Mouse (Mus musculus) liver, adult 10 weeks (tissue): ENCODE data around the gene Dvl3. TPM values are rescaled to one million over a fixed set of nuclear protein-coding genes. Genes with fewer than 3 reads are reported as not detected.

Experiments
- polyA plus RNA-seq: library from polyadenylated mRNA; stranded (reverse); fragments of 350-450 nt; fragmentation: Illumina TruSeq; extraction: RNeasy Lipid Tissue Mini Kit (QIAGEN cat#74804); gene quantifications from one replicate; pipeline ENCODE4 v1.2.3, GENCODE M21; 2014; ENCODE audit warnings: low read depth, low replicate concordance

The Dvl3 gene
- polyA plus RNA-seq, result 7.3 TPM

DNA sequence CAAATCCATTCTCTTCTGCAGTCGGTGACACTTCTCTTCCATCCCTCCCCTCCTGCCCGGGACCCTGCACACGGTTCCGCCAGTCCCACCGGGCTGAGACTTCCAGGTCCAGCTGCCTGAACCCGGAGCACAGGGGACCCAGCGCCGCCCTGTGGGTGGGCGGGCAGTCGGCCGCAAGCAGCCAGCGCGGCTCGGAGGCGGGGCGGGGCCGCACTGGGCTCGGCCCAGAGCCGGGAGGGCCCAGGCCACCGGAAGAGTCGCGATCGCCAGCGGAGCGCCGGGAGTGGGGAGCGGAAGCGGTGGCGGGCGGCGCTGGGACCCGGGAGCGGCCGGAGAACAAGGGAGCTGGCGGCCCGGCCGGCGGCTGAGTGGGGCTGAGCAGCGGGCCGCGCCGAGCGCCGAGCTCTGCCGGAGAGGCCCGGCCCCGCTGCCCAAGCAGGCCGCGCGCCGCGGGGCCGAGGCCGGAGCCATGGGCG lies at the start of gene Dvl3:
TSS of gene Dvl3 (plus strand) at position 257 of the 476 bp plus-strand sequence.

GRCm38 (mm10) chr16:20498677-20499475 lies 17.9 kb upstream of the Dvl3 start, which contains the start of gene Eif2b5:
Eif2b5 (plus strand) TSS chr16:20498817.

GRCm38 (mm10) chr16:20535296-20536080 lies 18.7 kb downstream of the Dvl3 start, which contains the start of gene Ap2m1:
Ap2m1 (plus strand) TSS chr16:20535478.

GRCm38 (mm10) chr16:20548096-20548948 lies 31.5 kb downstream of the Dvl3 start, which contains the start of gene Abcf3:
Abcf3 (plus strand) TSS chr16:20548577.

Other genes with a start within 250 kb of the Dvl3 start
- 40.4 TPM for gene Parl, start 214.6 kb upstream of the Dvl3 start, polyA plus RNA-seq
- gene Cyp2ab1, start 191.6 kb upstream of the Dvl3 start, polyA plus RNA-seq, result not detected
- gene Abcc5, start 90.6 kb upstream of the Dvl3 start, polyA plus RNA-seq, result 2.8 TPM
- 9.8 TPM for gene Eif2b5, start 18.2 kb upstream of the Dvl3 start, polyA plus RNA-seq
- 86.1 TPM for gene Ap2m1, start 18.5 kb downstream of the Dvl3 start, polyA plus RNA-seq
- 10.5 TPM for gene Abcf3, start 31.6 kb downstream of the Dvl3 start, polyA plus RNA-seq
- gene Vwa5b2, start 72.5 kb downstream of the Dvl3 start, polyA plus RNA-seq, result not detected
- 1.7 TPM for gene Eef1akmt4, start 94.6 kb downstream of the Dvl3 start, polyA plus RNA-seq
- gene Gm49333, start 94.6 kb downstream of the Dvl3 start, polyA plus RNA-seq, result not detected
- 6.0 TPM for gene Alg3, start 94.8 kb downstream of the Dvl3 start, polyA plus RNA-seq
- gene Camk2n2, start 104.3 kb downstream of the Dvl3 start, polyA plus RNA-seq, result not detected
- not detected for gene Ece2, start 112.8 kb downstream of the Dvl3 start, polyA plus RNA-seq
- 84.4 TPM for gene Psmd2, start 134.7 kb downstream of the Dvl3 start, polyA plus RNA-seq
- gene Eif4g1, start 151.3 kb downstream of the Dvl3 start, polyA plus RNA-seq, result 154 TPM
- gene Fam131a, start 176.3 kb downstream of the Dvl3 start, polyA plus RNA-seq, result not detected
- gene Polr2h, start 200.7 kb downstream of the Dvl3 start, polyA plus RNA-seq, result 10.0 TPM
- gene Clcn2, start 200.8 kb downstream of the Dvl3 start, polyA plus RNA-seq, result 3.3 TPM
- 0.13 TPM for gene Chrd, start 216.1 kb downstream of the Dvl3 start, polyA plus RNA-seq
- gene Thpo, start 217.5 kb downstream of the Dvl3 start, polyA plus RNA-seq, result 2.9 TPM